Mouse (Mus musculus) gastrocnemius, adult 2 months (tissue): ENCODE results near the gene Btbd9. TPM values are rescaled to one million over a fixed set of nuclear protein-coding genes. Genes with fewer than 3 reads are reported as not detected.

ENCODE experiments used
- DNase-seq: peaks from one replicate; pipeline ENCODE4 v3.0.0; 2022
- H3K27ac ChIP-seq: fragments of 200-600 bp; 2 replicates; pipeline ENCODE4 v1.8.1; 2022; ENCODE audit warnings: mild to moderate bottlenecking
- H3K4me3 ChIP-seq: fragments of 200-600 bp; 2 replicates; pipeline ENCODE4 v1.8.1; 2022; ENCODE audit warnings: mild to moderate bottlenecking, moderate library complexity
- CTCF ChIP-seq: fragments of 200-600 bp; IDR thresholded peaks from 2 replicates; pipeline ENCODE4 v1.8.1; 2022; ENCODE audit warnings: antibody characterized with exemption, mild to moderate bottlenecking, moderate library complexity
- intact Hi-C: fragments of 180-260 bp; cut with DNase I; formaldehyde crosslinking; loops from one replicate; pipeline ENCODE4 v1.15.1; 2025
- total RNA-seq, 2 experiments: library from RNA; stranded (reverse); gene quantifications; 2 replicates each; pipeline ENCODE4 v1.2.3; 2021

Btbd9 gene
- total RNA-seq, 2 experiments from 2014 or later, result 11.9 to 14.7 TPM

DNA sequence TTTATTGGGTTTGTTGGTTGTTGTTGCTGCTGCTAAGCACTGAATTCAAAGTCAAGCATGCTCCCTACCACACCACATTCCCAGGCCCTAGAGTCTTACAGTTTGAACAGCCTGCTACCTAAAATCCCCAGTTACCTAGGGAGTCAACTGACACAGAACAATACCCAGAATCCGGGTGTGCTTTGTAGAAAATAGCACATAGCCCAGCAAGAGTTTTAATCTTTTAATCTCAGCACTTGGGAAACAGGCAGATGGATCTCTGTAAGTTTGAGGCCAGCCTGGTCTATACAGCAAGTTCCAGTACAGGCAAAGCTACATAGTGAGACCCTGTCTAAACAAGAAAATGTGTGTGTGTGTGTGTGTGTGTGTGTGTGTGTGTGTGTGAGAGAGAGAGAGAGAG is 34.5 kb upstream of the Btbd9 start:
- TF ChIP-seq CTCF, result no peak
- no peak overlapping the region for H3K4me3 ChIP-seq
- DNase-seq, result no peak
- H3K27ac ChIP-seq, result no peak overlapping the region
- intact Hi-C loops, result no loop called here

DNA sequence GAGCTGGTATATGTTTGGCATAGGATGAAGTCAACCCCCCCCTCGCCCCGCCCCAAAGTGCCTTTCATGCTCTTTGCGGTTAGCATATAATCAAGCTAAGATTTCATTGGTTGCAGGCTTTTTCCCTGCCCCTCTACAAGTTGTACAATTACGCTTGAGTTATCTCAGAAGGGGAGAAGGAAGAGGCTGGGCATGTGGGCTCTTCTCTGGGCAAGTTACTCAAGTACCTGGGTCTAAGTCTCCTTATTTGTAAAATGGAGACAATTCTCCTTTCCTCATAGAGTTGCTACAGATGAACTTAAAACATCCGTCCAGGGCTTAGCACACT is 33.7 kb upstream of the Btbd9 start:
- Histone ChIP-seq H3K27ac (peak overlapping the region; percentile 31), H3K4me3 (no peak overlapping the region)
- TF ChIP-seq CTCF, result no peak
- no peak for DNase-seq
- intact Hi-C loops, result no loop called here

DNA sequence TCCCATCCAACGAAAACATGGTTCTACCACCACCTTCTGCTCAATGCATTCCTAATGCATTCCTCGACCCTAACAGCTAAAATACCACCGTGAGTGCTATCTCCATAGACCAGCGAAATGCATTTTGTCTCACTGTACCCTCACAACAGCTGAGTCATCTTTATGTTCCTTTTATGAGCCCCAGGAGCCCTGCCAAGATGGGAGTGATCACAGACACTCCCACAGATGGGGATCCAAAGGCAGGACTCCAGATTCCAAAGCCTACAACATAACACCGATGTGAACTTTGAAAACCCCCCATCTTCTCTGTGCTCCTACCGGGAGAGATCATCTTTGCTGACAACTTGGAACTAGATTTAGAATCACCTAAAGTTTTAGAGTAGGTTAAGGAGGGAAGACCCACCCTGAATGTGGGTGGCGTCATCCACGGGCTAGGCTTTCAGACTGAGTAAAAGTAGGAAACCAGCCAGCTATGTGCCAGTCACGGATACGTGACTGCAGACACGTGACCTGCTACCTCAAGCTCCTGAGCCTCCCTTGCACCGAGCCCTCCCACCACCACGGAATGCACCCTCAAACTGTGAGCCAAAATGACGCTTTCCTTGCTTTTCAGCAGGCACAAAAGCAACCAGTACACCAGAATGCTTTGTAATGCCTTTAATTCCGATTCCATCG is 33.2 kb upstream of the Btbd9 start:
- peak overlapping the region; percentile 36 for H3K27ac ChIP-seq
- peak overlapping the region; percentile 8; the same call in 1 of the 2 replicates for H3K4me3 ChIP-seq
- DNase-seq, result peak; percentile 64
- intact Hi-C loops, result no loop called here
- TF ChIP-seq CTCF, result no peak

- Histone ChIP-seq H3K27ac (peak overlapping the region; percentile 28; the same call in 1 of the 2 replicates), H3K4me3 (no peak overlapping the region)
- DNase-seq, result no peak
- no peak for TF ChIP-seq CTCF
- intact Hi-C loops, result no loop called here
Measured at GRCm38 (mm10) chr17:30607909-30608495, 31.7 kb upstream of the Btbd9 start.

GRCm38 (mm10) chr17:30607330-30607729 is 31.0 kb upstream of the Btbd9 start:
- TF ChIP-seq CTCF, result no peak
- H3K4me3 ChIP-seq, result no peak overlapping the region
- DNase-seq, result no peak
- peak overlapping the region; percentile 28; the same call in 1 of the 2 replicates for H3K27ac ChIP-seq
- intact Hi-C loops, result no loop called here

DNA sequence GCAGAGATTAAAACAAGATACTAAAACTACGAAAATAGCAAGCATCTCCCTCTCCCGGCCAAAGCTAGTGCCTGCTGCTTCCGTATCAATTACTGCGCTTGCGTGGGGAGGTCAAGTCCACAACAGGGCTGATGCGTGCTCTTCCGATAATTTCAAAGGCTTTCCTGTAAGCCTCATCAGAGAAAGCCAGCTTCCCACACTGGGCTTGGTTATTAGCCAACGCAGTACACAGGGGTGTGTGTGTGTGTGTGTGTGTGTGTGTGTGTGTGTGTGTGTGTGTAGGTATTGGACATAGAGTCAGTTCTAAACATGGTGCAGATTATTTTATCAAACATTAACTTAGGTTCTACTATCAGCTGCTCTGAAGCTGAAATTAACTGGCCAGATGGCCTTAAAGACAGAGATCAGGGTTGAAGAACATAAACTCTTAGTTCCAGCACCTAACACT is 30.4 kb upstream of the Btbd9 start:
- H3K27ac ChIP-seq, result peak overlapping the region; percentile 43; the same call in 1 of the 2 replicates
- peak; percentile 38 for TF ChIP-seq CTCF
- H3K4me3 ChIP-seq, result peak overlapping the region; percentile 40
- DNase-seq, result peak; percentile 41
- intact Hi-C loops, result no loop called here

DNA sequence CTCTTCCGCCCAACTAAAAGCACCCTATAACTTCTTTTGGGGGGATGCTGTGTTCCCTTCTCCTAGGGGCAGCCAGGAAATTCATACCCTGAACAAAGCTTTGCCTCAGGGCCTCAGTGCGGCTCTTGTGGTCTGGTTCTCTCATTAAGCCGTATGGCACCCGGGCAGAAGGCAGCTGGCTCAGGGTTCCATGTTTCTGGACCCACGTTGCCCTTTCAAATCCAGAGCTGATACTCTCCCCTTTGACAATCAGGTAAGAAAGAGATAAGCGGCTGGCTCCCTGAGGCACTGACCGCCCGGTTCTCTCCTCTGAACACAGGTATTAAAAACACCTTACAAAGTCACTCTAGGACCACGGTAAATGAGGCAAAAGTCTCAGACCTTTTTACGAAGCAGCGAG is 29.9 kb upstream of the Btbd9 start:
- H3K27ac ChIP-seq, result peak overlapping the region; percentile 43
- DNase-seq, result no peak
- intact Hi-C loops, result no loop called here
- TF ChIP-seq CTCF, result no peak
- peak overlapping the region; percentile 40 for H3K4me3 ChIP-seq

GRCm38 (mm10) chr17:30605001-30605400 is 28.7 kb upstream of the Btbd9 start:
- Histone ChIP-seq H3K27ac (no peak overlapping the region), H3K4me3 (no peak overlapping the region)
- intact Hi-C loops, result no loop called here
- TF ChIP-seq CTCF, result no peak
- DNase-seq, result no peak

DNA sequence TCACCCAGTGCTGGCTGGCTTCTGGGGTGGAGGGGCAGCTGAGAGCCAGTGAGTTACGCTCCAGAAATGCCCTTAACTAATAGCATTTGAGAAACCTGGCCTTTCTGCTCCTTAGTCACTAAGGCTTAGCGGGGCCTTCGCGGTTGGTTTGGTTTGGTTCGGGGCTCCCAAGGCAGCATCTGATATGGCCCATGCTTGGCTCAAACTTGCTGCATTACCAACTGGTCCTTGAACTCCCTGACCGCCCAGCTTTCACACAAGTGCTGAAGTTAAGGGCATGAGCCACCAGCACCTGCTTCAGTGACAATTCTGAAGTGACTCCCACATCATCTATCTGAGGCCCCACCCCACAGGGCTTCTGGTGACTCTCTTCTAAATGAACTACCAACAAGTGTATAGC is 28.0 kb upstream of the Btbd9 start:
- intact Hi-C loops, result no loop called here
- no peak overlapping the region for H3K27ac ChIP-seq
- H3K4me3 ChIP-seq, result no peak overlapping the region
- no peak for DNase-seq
- no peak for TF ChIP-seq CTCF

- Histone ChIP-seq H3K27ac (no peak overlapping the region), H3K4me3 (no peak overlapping the region)
- intact Hi-C loops, result no loop called here
- no peak for TF ChIP-seq CTCF
- no peak for DNase-seq
Measured at GRCm38 (mm10) chr17:30602175-30602574, 25.9 kb upstream of the Btbd9 start.

GRCm38 (mm10) chr17:30598300-30598699 is 22.0 kb upstream of the Btbd9 start:
- Histone ChIP-seq H3K4me3 (no peak overlapping the region), H3K27ac (no peak overlapping the region)
- intact Hi-C loops, result no loop called here
- no peak for TF ChIP-seq CTCF
- no peak for DNase-seq

DNA sequence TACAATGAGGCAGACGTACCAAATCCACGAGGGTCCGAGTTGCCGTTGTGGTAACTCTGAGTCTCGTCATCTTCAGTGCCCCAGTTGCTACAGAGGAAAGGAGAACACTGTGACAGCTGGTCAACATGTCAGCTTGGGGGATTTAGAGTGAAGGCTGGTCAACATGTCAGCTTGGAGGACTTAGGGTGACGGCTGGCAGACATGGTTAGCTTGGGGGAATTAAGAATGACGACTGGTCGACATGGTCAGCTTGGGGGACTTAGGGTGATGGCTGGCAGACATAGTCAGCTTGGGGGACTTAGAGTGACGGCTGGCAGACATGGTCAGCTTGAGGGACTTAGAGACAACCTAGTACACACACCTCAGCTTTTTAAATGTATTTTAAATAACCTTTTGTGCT is 21.5 kb upstream of the Btbd9 start:
- TF ChIP-seq CTCF, result no peak
- intact Hi-C loops, result no loop called here
- Histone ChIP-seq H3K27ac (no peak overlapping the region), H3K4me3 (no peak overlapping the region)
- no peak for DNase-seq

- DNase-seq, result no peak
- Histone ChIP-seq H3K4me3 (no peak overlapping the region), H3K27ac (no peak overlapping the region)
- TF ChIP-seq CTCF, result no peak
- intact Hi-C loops, result loop anchor here (5.0 kb wide), 1 partner anchor 113 kb away; no protein-coding TSS in a partner anchor
Measured at GRCm38 (mm10) chr17:30594846-30595245, 18.6 kb upstream of the Btbd9 start.

DNA sequence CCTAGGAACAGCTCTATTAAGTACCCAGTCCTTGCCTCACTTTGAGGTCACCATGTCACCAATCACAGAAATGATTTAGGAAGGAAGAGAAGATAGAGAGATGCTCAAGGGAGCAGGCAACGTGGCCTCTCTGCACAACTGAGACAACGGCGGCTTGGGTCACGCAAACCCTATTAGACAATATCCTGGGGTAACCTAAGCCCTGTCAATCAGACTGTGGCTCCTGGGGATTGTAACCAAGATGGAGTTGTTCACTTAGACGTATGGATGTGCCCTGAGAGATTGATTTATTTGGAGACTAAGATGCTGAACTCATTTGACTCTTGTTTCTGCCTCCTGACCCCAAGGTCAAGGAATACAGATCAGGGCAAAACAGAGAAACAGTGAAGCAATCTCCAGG is 18.1 kb upstream of the Btbd9 start:
- Histone ChIP-seq H3K27ac (no peak overlapping the region), H3K4me3 (no peak overlapping the region)
- intact Hi-C loops, result loop anchor here (5.0 kb wide), 1 partner anchor 112 kb away; no protein-coding TSS in a partner anchor
- no peak for DNase-seq
- no peak for TF ChIP-seq CTCF
